Mouse (Mus musculus): ENCODE data around the gene Myadm. TPM values are rescaled to one million over a fixed set of nuclear protein-coding genes. Genes with fewer than 3 reads are reported as not detected.

Gene Myadm
- 55.6 and 62.7 TPM in 2 replicates for polyA plus RNA-seq (2012; rRNA removed)

DNA sequence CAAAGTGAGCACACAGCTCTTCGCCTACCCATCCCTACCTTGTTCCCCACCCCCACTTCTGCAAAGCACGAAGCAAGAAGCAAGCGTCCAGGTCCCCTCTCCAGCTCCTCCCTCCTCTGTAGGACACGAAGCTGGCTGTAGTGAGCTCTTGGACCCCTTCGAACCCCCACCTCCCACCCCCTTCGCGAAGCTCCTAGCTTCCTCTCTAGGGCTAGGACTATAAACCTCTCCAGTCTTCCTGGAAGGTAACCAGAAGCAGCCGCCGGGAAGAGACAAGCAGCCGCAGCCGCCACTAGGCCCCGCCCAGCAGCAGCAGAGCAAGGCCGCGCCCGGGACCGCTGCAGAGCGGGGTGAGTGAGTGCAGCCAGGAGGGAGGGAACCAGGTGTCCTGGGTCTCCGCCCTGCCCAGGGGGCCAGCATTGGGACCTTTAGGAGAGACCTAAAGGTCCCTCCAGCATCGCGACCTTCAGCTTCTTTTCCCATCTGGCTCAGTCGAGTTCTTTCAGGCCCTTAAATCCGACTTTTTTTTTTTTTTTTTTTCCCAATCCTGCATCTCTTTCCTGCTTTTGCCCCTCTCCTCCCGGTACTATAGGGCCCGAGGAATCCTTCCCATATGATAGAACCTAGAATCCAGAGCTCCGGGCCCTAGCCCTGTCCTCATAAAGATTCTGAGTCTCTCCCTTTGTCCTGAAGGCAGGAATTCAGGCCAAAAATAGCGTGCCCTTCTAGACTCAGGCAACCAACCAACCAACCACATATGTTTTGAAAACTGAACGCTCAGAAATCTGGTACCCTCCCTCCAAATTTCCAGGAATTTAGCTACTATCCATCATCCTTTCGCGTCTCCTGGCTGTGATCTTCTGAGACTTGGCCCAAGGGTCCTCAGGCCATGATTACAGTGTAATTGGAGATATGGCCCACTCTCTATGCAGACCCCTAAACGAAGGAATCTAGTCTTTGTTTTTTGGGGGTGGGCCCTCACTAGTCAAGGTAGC, at the start of gene Myadm, which contains the start of gene Prkcg:
Myadm (plus strand) TSS at position 105 of the 995 bp plus-strand sequence.
Prkcg (plus strand) TSS at position 204 of the 995 bp plus-strand sequence.
- TF ChIP-seq CTCF (IDR thresholded peaks at IDR 0.05; ENCODE audit: borderline replicate concordance, extremely low read depth, insufficient read depth, insufficient read length) (no peak), POLR2A (IDR thresholded peaks at IDR 0.05; ENCODE audit: borderline replicate concordance, extremely low read depth, insufficient read depth, insufficient read length, poor library complexity, severe bottlenecking) (no peak; the same call in 1 of the 2 replicates)
- peak; percentile 84 for DNase-seq (ENCODE audit: low read depth)

DNA sequence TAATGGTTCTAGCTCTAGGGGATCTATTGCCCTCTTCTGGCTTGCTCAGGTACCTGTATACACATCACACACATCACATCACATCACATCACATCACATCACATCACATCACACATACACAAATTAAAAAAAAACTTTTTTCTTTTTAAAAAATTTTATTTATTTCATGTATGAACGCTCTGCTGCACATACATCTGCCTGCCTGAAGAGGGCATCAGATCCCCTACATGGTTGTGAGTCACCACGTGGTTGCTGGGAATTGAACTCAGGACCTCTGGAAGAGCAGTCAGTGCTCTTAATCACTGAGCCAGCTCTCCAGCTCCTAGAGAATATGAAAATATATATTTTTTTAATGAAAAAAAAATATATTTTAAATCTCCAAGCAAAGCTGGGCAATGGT, 49.7 kb upstream of the Myadm start:
- TF ChIP-seq POLR2A (IDR thresholded peaks at IDR 0.05; ENCODE audit: borderline replicate concordance, extremely low read depth, insufficient read depth, insufficient read length, poor library complexity, severe bottlenecking) = no peak
- TF ChIP-seq CTCF (IDR thresholded peaks at IDR 0.05; ENCODE audit: borderline replicate concordance, extremely low read depth, insufficient read depth, insufficient read length) = no peak

GRCm38 (mm10) chr7:3260701-3261100, 28.2 kb upstream of the Myadm start:
- TF ChIP-seq POLR2A (IDR thresholded peaks at IDR 0.05; ENCODE audit: borderline replicate concordance, extremely low read depth, insufficient read depth, insufficient read length, poor library complexity, severe bottlenecking) (no peak), CTCF (IDR thresholded peaks at IDR 0.05; ENCODE audit: borderline replicate concordance, extremely low read depth, insufficient read depth, insufficient read length) (no peak)
- no peak for DNase-seq (ENCODE audit: low read depth)

More for the DNA sequence above, 49.7 kb upstream of the Myadm start:
- DNase-seq (ENCODE audit: low read depth) = no peak

- DNase-seq (ENCODE audit: low read depth) = no peak
- TF ChIP-seq CTCF (IDR thresholded peaks at IDR 0.05; ENCODE audit: borderline replicate concordance, extremely low read depth, insufficient read depth, insufficient read length) (no peak), POLR2A (IDR thresholded peaks at IDR 0.05; ENCODE audit: borderline replicate concordance, extremely low read depth, insufficient read depth, insufficient read length, poor library complexity, severe bottlenecking) (no peak)
Observed at GRCm38 (mm10) chr7:3261446-3261845, 27.4 kb upstream of the Myadm start.

DNA sequence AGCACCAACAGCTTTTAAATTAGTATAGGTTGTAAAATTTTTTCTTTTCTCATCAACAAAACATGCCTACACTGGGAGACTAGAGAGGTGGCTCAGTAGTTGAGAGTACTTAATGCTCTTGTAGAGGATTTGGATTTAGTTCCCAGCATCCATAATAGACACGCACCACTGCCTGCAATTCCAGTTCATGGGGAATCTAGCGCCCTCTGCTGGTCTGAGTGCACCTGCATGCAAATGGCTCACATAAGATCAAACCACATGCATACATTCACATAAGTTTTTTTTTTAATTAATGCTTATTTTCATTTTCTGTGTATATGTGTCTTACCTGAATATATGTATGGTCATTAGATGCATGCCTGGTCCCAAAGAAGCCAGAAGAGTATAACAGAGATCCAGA, 26.1 kb upstream of the Myadm start:
- TF ChIP-seq CTCF (IDR thresholded peaks at IDR 0.05; ENCODE audit: borderline replicate concordance, extremely low read depth, insufficient read depth, insufficient read length) = peak; percentile 54; the same call in 1 of the 2 replicates
- TF ChIP-seq POLR2A (IDR thresholded peaks at IDR 0.05; ENCODE audit: borderline replicate concordance, extremely low read depth, insufficient read depth, insufficient read length, poor library complexity, severe bottlenecking) = no peak
- peak; percentile 42 for DNase-seq (ENCODE audit: low read depth)

- TF ChIP-seq CTCF (IDR thresholded peaks at IDR 0.05; ENCODE audit: borderline replicate concordance, extremely low read depth, insufficient read depth, insufficient read length) (no peak), POLR2A (IDR thresholded peaks at IDR 0.05; ENCODE audit: borderline replicate concordance, extremely low read depth, insufficient read depth, insufficient read length, poor library complexity, severe bottlenecking) (no peak)
- DNase-seq (ENCODE audit: low read depth) = no peak
Observed at GRCm38 (mm10) chr7:3264390-3265022, 24.4 kb upstream of the Myadm start.

GRCm38 (mm10) chr7:3265311-3265710, 23.6 kb upstream of the Myadm start:
- TF ChIP-seq CTCF (IDR thresholded peaks at IDR 0.05; ENCODE audit: borderline replicate concordance, extremely low read depth, insufficient read depth, insufficient read length) (no peak), POLR2A (IDR thresholded peaks at IDR 0.05; ENCODE audit: borderline replicate concordance, extremely low read depth, insufficient read depth, insufficient read length, poor library complexity, severe bottlenecking) (no peak)
- no peak for DNase-seq (ENCODE audit: low read depth)

DNA sequence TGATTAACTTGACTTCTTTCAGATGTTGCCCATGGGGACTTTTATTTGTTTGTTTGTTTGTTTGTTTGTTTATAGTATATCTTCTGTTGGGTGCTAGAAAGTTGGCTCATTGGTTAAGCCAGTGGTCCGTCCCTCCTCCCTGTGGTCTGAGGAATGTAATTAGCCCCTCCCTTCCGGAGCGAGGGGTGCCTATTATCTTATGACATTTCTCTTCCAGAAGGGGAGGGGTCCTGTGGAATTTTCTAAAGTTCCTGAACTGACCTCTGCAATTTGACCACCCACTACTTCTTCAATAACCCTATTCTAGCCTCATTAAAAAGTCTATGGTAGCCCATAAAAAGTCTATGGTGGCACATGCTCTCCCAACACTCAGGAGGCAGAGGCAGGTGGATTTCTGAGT, 21.6 kb upstream of the Myadm start:
- no peak for DNase-seq (ENCODE audit: low read depth)
- TF ChIP-seq POLR2A (IDR thresholded peaks at IDR 0.05; ENCODE audit: borderline replicate concordance, extremely low read depth, insufficient read depth, insufficient read length, poor library complexity, severe bottlenecking) (no peak), CTCF (IDR thresholded peaks at IDR 0.05; ENCODE audit: borderline replicate concordance, extremely low read depth, insufficient read depth, insufficient read length) (no peak)

- no peak for TF ChIP-seq POLR2A (IDR thresholded peaks at IDR 0.05; ENCODE audit: borderline replicate concordance, extremely low read depth, insufficient read depth, insufficient read length, poor library complexity, severe bottlenecking)
- TF ChIP-seq CTCF (IDR thresholded peaks at IDR 0.05; ENCODE audit: borderline replicate concordance, extremely low read depth, insufficient read depth, insufficient read length) = no peak
- no peak for DNase-seq (ENCODE audit: low read depth)
Observed at GRCm38 (mm10) chr7:3267888-3268287, 21.0 kb upstream of the Myadm start.

- DNase-seq (ENCODE audit: low read depth) = no peak
- TF ChIP-seq POLR2A (IDR thresholded peaks at IDR 0.05; ENCODE audit: borderline replicate concordance, extremely low read depth, insufficient read depth, insufficient read length, poor library complexity, severe bottlenecking) (no peak), CTCF (IDR thresholded peaks at IDR 0.05; ENCODE audit: borderline replicate concordance, extremely low read depth, insufficient read depth, insufficient read length) (no peak)
Observed at GRCm38 (mm10) chr7:3268291-3268690, 20.6 kb upstream of the Myadm start.

- DNase-seq (ENCODE audit: low read depth) = no peak
- no peak for TF ChIP-seq POLR2A (IDR thresholded peaks at IDR 0.05; ENCODE audit: borderline replicate concordance, extremely low read depth, insufficient read depth, insufficient read length, poor library complexity, severe bottlenecking)
- no peak for TF ChIP-seq CTCF (IDR thresholded peaks at IDR 0.05; ENCODE audit: borderline replicate concordance, extremely low read depth, insufficient read depth, insufficient read length)
Observed at GRCm38 (mm10) chr7:3272206-3272605, 16.7 kb upstream of the Myadm start.
